Mouse (Mus musculus) hindbrain, embryonic 10.5 days (tissue): ENCODE measurements around the gene Abcb1b. TPM values are rescaled to one million over a fixed set of nuclear protein-coding genes. Genes with fewer than 3 reads are reported as not detected.
A peak's percentile ranks its signal among the peaks of the same experiment; 100 is the strongest.

Source experiments
- DNase-seq: peaks from one replicate; pipeline ENCODE4 v3.0.0-alpha.2; 2017; ENCODE audit warnings: low spot score
- H3K27ac ChIP-seq: fragments of 300-500 bp; sonication (generic); 2 replicates; pipeline ENCODE4 v1.5.1; 2016; ENCODE audit warnings: mild to moderate bottlenecking, moderate library complexity
- H3K27me3 ChIP-seq: fragments of 300-500 bp; sonication (generic); 2 replicates; pipeline ENCODE4 v1.6.1; 2016; ENCODE audit warnings: mild to moderate bottlenecking; ENCODE audit not compliant: poor library complexity, insufficient read depth, severe bottlenecking
- H3K36me3 ChIP-seq: fragments of 300-500 bp; sonication (generic); 2 replicates; pipeline ENCODE4 v1.6.1; 2016; ENCODE audit warnings: mild to moderate bottlenecking, moderate library complexity
- H3K4me1 ChIP-seq: fragments of 300-500 bp; sonication (generic); replicated peaks from 2 replicates; pipeline ENCODE4 v1.6.1; 2016; ENCODE audit warnings: mild to moderate bottlenecking
- H3K4me3 ChIP-seq: fragments of 300-500 bp; sonication (generic); 2 replicates; pipeline ENCODE4 v1.5.1; 2016; ENCODE audit warnings: mild to moderate bottlenecking, moderate library complexity
- H3K9me3 ChIP-seq: fragments of 300-500 bp; sonication (generic); 2 replicates; pipeline ENCODE4 v1.6.1; 2016; ENCODE audit warnings: mild to moderate bottlenecking, moderate library complexity
- WGBS: fragments of 180-500 bp; shearing (Covaris S2); methylation state at CpG from one replicate; pipeline ENCODE4 v1.1.7; 2016; 5-methylcytosine and 5-hydroxymethylcytosine counted together
- polyA plus RNA-seq: library from polyadenylated mRNA; unstranded; fragments of >200 nt; fragmentation: Nextera tagmentation; extraction: Ambion mirVana; gene quantifications from 2 replicates; pipeline ENCODE4 v1.2.1, GENCODE M21; 2016

The Abcb1b gene
- polyA plus RNA-seq, 1 experiment from 2014 or later, result 0.34 TPM

- Histone ChIP-seq H3K4me3 (no peak overlapping the region), H3K4me1 (no peaks in the 10 kb centered on the region; the same call in 1 of the 2 replicates), H3K36me3 (no peaks in the 10 kb centered on the region), H3K9me3 (no peaks in the 10 kb centered on the region), H3K27ac (no peak overlapping the region), H3K27me3 (no peaks in the 10 kb centered on the region)
- DNase-seq, result no peak
- 85% methylated on average over 6 of the region's 6 CpGs for WGBS
These were observed 75.3 kb downstream of the Abcb1b start for GRCm38 (mm10) chr5:8872979-8873915.

- Histone ChIP-seq H3K4me3 (no peak overlapping the region), H3K4me1 (no peaks in the 10 kb centered on the region), H3K9me3 (no peaks in the 10 kb centered on the region), H3K36me3 (no peaks in the 10 kb centered on the region), H3K27me3 (no peaks in the 10 kb centered on the region), H3K27ac (no peak overlapping the region)
- WGBS, result 85% methylated on average over 2 of the region's 2 CpGs
- no peak for DNase-seq
These were observed 79.1 kb downstream of the Abcb1b start for GRCm38 (mm10) chr5:8877086-8877485.

- no peak overlapping the region for H3K4me3 ChIP-seq
- no peaks in the 10 kb centered on the region for H3K36me3 ChIP-seq
- WGBS, result 79% methylated on average over 5 of the region's 5 CpGs
- no peaks in the 10 kb centered on the region for H3K9me3 ChIP-seq
- H3K4me1 ChIP-seq, result no peaks in the 10 kb centered on the region
- no peak overlapping the region for H3K27ac ChIP-seq
- H3K27me3 ChIP-seq, result no peaks in the 10 kb centered on the region
- DNase-seq, result no peak
These were observed 79.9 kb downstream of the Abcb1b start for GRCm38 (mm10) chr5:8877800-8878199.

- no peak for DNase-seq
- no peaks in the 10 kb centered on the region for H3K27me3 ChIP-seq
- no peak overlapping the region for H3K27ac ChIP-seq
- H3K4me3 ChIP-seq, result no peak overlapping the region
- H3K9me3 ChIP-seq, result peaks cover 5% of the 10 kb centered on the region; the same call in 1 of the 2 replicates
- no peaks in the 10 kb centered on the region for H3K36me3 ChIP-seq
- 84% methylated on average over 2 of the region's 2 CpGs for WGBS
- no peaks in the 10 kb centered on the region for H3K4me1 ChIP-seq
These were observed 87.9 kb downstream of the Abcb1b start for GRCm38 (mm10) chr5:8885837-8886236.

- peaks cover 14% of the 10 kb centered on the region for H3K4me1 ChIP-seq
- peak within 1 kb of the TSS; percentile 76 for H3K4me3 ChIP-seq
- peaks cover 42% of the 10 kb centered on the region for H3K27me3 ChIP-seq
- H3K36me3 ChIP-seq, result no peaks in the 10 kb centered on the region
- WGBS, result under 1% methylated on average over 65 of the region's 65 CpGs
- peak; percentile 72 for DNase-seq
- H3K9me3 ChIP-seq, result peaks cover 8% of the 10 kb centered on the region; the same call in 1 of the 2 replicates
- peak within 1 kb of the TSS; percentile 83 for H3K27ac ChIP-seq
These were observed 95.6 kb downstream of the Abcb1b start, which contains the start of gene Abcb4 for GRCm38 (mm10) chr5:8893300-8894103. TSS of gene Abcb4 (plus strand) at chr5:8893717.

- DNase-seq, result no peak
- Histone ChIP-seq H3K9me3 (peaks cover 8% of the 10 kb centered on the region; the same call in 1 of the 2 replicates), H3K4me3 (peak overlapping the region; percentile 76), H3K36me3 (no peaks in the 10 kb centered on the region), H3K27ac (peak overlapping the region; percentile 83), H3K4me1 (peaks cover 14% of the 10 kb centered on the region), H3K27me3 (peaks cover 42% of the 10 kb centered on the region)
- whole genome bisulfite sequencing, result 10% methylated on average over 15 of the region's 15 CpGs
These were observed 96.1 kb downstream of the Abcb1b start for GRCm38 (mm10) chr5:8894104-8894425.

- no peak overlapping the region for H3K27ac ChIP-seq
- no peak for DNase-seq
- H3K4me1 ChIP-seq, result peaks cover 14% of the 10 kb centered on the region
- no peaks in the 10 kb centered on the region for H3K36me3 ChIP-seq
- peaks cover 42% of the 10 kb centered on the region for H3K27me3 ChIP-seq
- 73% methylated on average over 15 of the region's 15 CpGs for whole genome bisulfite sequencing
- no peak overlapping the region for H3K4me3 ChIP-seq
- H3K9me3 ChIP-seq, result peaks cover 8% of the 10 kb centered on the region; the same call in 1 of the 2 replicates
These were observed 96.9 kb downstream of the Abcb1b start for GRCm38 (mm10) chr5:8894641-8895490.

GRCm38 (mm10) chr5:8896198-8896597, 98.3 kb downstream of the Abcb1b start:
- Histone ChIP-seq H3K4me3 (no peak overlapping the region), H3K36me3 (no peaks in the 10 kb centered on the region), H3K4me1 (peaks cover 14% of the 10 kb centered on the region), H3K27ac (no peak overlapping the region), H3K27me3 (peaks cover 42% of the 10 kb centered on the region), H3K9me3 (0 out of 2 replicates have a peak, but pooled peaks cover under 1% of the 10 kb centered on the region)
- DNase-seq, result no peak
- WGBS, result 74% methylated on average over 1 of the region's 1 CpGs

GRCm38 (mm10) chr5:8898246-8898645, 100.3 kb downstream of the Abcb1b start:
- no peak for DNase-seq
- peaks cover 13% of the 10 kb centered on the region for H3K4me1 ChIP-seq
- no peak overlapping the region for H3K27ac ChIP-seq
- no peaks in the 10 kb centered on the region for H3K36me3 ChIP-seq
- 62% methylated on average over 3 of the region's 3 CpGs for WGBS
- no peak overlapping the region for H3K4me3 ChIP-seq
- no peaks in the 10 kb centered on the region for H3K9me3 ChIP-seq
- H3K27me3 ChIP-seq, result peaks cover 27% of the 10 kb centered on the region

- peaks cover under 1% of the 10 kb centered on the region; the same call in 1 of the 2 replicates for H3K27me3 ChIP-seq
- no peaks in the 10 kb centered on the region for H3K9me3 ChIP-seq
- H3K4me1 ChIP-seq, result peaks cover 7% of the 10 kb centered on the region
- H3K4me3 ChIP-seq, result no peak overlapping the region
- WGBS, result 95% methylated on average over 1 of the region's 1 CpGs
- no peak for DNase-seq
- no peaks in the 10 kb centered on the region for H3K36me3 ChIP-seq
- H3K27ac ChIP-seq, result no peak overlapping the region
These were observed 103.1 kb downstream of the Abcb1b start for GRCm38 (mm10) chr5:8901001-8901400.

GRCm38 (mm10) chr5:8902141-8902817, 104.3 kb downstream of the Abcb1b start:
- Histone ChIP-seq H3K27me3 (no peaks in the 10 kb centered on the region), H3K27ac (no peak overlapping the region), H3K9me3 (no peaks in the 10 kb centered on the region), H3K4me1 (peaks cover 7% of the 10 kb centered on the region), H3K4me3 (no peak overlapping the region), H3K36me3 (no peaks in the 10 kb centered on the region)
- no peak for DNase-seq
- 61% methylated on average over 6 of the region's 6 CpGs for WGBS

GRCm38 (mm10) chr5:8904539-8904938, 106.6 kb downstream of the Abcb1b start:
- no peak overlapping the region for H3K4me3 ChIP-seq
- no peaks in the 10 kb centered on the region for H3K36me3 ChIP-seq
- H3K27me3 ChIP-seq, result no peaks in the 10 kb centered on the region
- WGBS, result 59% methylated on average over 6 of the region's 6 CpGs
- peaks cover 7% of the 10 kb centered on the region for H3K4me1 ChIP-seq
- H3K27ac ChIP-seq, result no peak overlapping the region
- DNase-seq, result no peak
- no peaks in the 10 kb centered on the region for H3K9me3 ChIP-seq
